Mouse (Mus musculus): ENCODE measurements around the gene Arhgap31. TPM values are rescaled to one million over a fixed set of nuclear protein-coding genes. Genes with fewer than 3 reads are reported as not detected.

The Arhgap31 gene
- polyA plus RNA-seq, 1 experiment from 2014 or later: 7.3 TPM

- WGBS: 7% methylated on average over 37 of the region's 37 CpGs
- Histone ChIP-seq H3K27ac (replicated peaks) (peak overlapping the region; percentile 92), H3K4me3 (peak overlapping the region; percentile 92), H3K4me1 (peaks cover 11% of the 10 kb centered on the region), H3K27me3 (ENCODE audit: low read depth, poor library complexity, severe bottlenecking) (peaks cover 5% of the 10 kb centered on the region), H3K9me3 (replicated peaks) (no peaks in the 10 kb centered on the region), H3K36me3 (peaks cover 33% of the 10 kb centered on the region)
- DNase-seq (ENCODE audit: low spot score): peak; percentile 93
Observed at GRCm38 (mm10) chr16:38562131-38562967, 150.7 kb downstream of the Arhgap31 start.

DNA sequence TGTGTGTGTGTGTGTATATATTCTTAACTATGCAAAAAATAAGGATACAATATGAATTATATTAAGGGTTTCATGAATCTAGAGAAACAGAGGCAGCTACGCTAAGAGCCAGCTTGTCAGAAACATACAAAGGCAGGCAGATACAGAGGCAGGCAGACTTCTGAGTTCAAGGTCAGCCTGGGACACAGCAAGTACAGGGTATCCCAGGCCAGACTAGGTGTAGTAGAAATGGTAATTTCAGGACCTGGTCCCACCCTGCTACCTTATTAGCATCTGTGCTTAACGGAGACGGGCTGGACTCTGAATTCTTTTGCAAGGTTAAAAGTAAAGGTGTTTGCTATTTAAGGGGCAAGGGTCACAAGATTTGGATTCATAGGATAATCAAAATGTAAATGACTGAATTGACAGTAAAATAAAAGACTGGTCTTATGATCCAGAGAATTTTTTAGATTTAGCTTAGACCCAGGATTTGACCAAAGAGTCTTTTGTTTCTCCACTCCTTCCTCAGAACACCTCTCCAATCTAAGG, 154.8 kb downstream of the Arhgap31 start, which contains the start of gene Tmem39a:
Gene Tmem39a, plus strand, starts transcription at position 478 of the 528 bp plus-strand sequence.
- 87% methylated on average over 3 of the region's 3 CpGs for WGBS
- Histone ChIP-seq H3K36me3 (no peaks in the 10 kb centered on the region), H3K9me3 (replicated peaks) (no peaks in the 10 kb centered on the region), H3K4me3 (no peak within 1 kb of the TSS), H3K27ac (replicated peaks) (no peak within 1 kb of the TSS), H3K4me1 (peaks cover 2% of the 10 kb centered on the region), H3K27me3 (ENCODE audit: low read depth, poor library complexity, severe bottlenecking) (peaks cover 24% of the 10 kb centered on the region)
- no peak for DNase-seq (ENCODE audit: low spot score)

GRCm38 (mm10) chr16:38555988-38556387, 157.1 kb downstream of the Arhgap31 start:
- H3K27me3 ChIP-seq (ENCODE audit: low read depth, poor library complexity, severe bottlenecking): peaks cover 46% of the 10 kb centered on the region
- no peak for DNase-seq (ENCODE audit: low spot score)
- H3K27ac ChIP-seq (replicated peaks): no peak overlapping the region
- no peak overlapping the region for H3K4me3 ChIP-seq
- H3K4me1 ChIP-seq: no peaks in the 10 kb centered on the region
- H3K9me3 ChIP-seq (replicated peaks): no peaks in the 10 kb centered on the region
- H3K36me3 ChIP-seq: no peaks in the 10 kb centered on the region
- WGBS: 80% methylated on average over 3 of the region's 3 CpGs

- peaks cover 29% of the 10 kb centered on the region for H3K27me3 ChIP-seq (ENCODE audit: low read depth, poor library complexity, severe bottlenecking)
- peaks cover 23% of the 10 kb centered on the region for H3K4me1 ChIP-seq
- peaks cover 38% of the 10 kb centered on the region for H3K36me3 ChIP-seq
- DNase-seq (ENCODE audit: low spot score): peak; percentile 83
- WGBS: 3% methylated on average over 54 of the region's 54 CpGs
- no peaks in the 10 kb centered on the region for H3K9me3 ChIP-seq (replicated peaks)
- peak within 1 kb of the TSS; percentile 95 for H3K27ac ChIP-seq (replicated peaks)
- peak within 1 kb of the TSS; percentile 93 for H3K4me3 ChIP-seq
Observed at GRCm38 (mm10) chr16:38549479-38550396, 163.3 kb downstream of the Arhgap31 start, which contains the start of gene Poglut1. TSS of gene Poglut1 (minus strand) at chr16:38550258.

Other genes with a start within 250 kb of the Arhgap31 start
- gene Timmdc1, start 190.6 kb downstream of the Arhgap31 start, polyA plus RNA-seq (2016; fragmentation: Nextera tagmentation; extraction: Ambion mirVana): 35.4 and 38.4 TPM in 2 replicates
- gene Poglut1, start 163.0 kb downstream of the Arhgap31 start, polyA plus RNA-seq (2016; fragmentation: Nextera tagmentation; extraction: Ambion mirVana): 68.2 and 73.0 TPM in 2 replicates
- gene Tmem39a, start 154.6 kb downstream of the Arhgap31 start, polyA plus RNA-seq (2016; fragmentation: Nextera tagmentation; extraction: Ambion mirVana): 80.8 and 91.6 TPM in 2 replicates
- gene B4galt4, start 29.0 kb upstream of the Arhgap31 start, polyA plus RNA-seq (2016; fragmentation: Nextera tagmentation; extraction: Ambion mirVana): 20.8 and 25.7 TPM in 2 replicates
- gene Upk1b, start 87.1 kb upstream of the Arhgap31 start, polyA plus RNA-seq (2016; fragmentation: Nextera tagmentation; extraction: Ambion mirVana): 0.86 and 1.1 TPM in 2 replicates
- not detected in 2 replicates for gene 4930435E12Rik, start 115.5 kb upstream of the Arhgap31 start, polyA plus RNA-seq (2016; fragmentation: Nextera tagmentation; extraction: Ambion mirVana)
- 1.5 and 2.1 TPM in 2 replicates for gene Igsf11, start 179.4 kb upstream of the Arhgap31 start, polyA plus RNA-seq (2016; fragmentation: Nextera tagmentation; extraction: Ambion mirVana)

Data from midbrain, embryonic 10.5 days (tissue).